Mouse (Mus musculus): ENCODE data around the gene Zfp282. TPM values are rescaled to one million over a fixed set of nuclear protein-coding genes. Genes with fewer than 3 reads are reported as not detected.

Zfp282 gene
- polyA plus RNA-seq, 2 experiments from 2014 or later = 2.5 to 3.2 TPM

DNA sequence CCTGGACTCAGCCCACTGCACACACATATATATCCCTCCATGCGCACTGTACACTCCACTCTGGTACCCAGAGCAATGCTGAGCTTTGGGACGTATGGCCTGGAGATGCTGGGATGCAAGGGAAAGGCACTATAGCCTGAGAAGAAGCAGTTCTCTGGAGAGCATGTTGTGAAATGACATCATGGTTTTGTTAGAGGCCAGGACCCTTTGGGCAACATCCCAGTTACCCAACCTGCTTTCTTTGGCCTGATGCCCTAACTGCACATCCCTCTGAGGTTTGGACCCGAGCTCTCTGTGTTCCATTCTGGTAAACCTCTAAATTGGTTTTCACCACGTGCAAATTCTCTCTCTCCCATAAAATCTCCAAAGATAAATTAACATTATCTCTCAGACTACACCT, 26.6 kb downstream of the Zfp282 start:
- ATAC-seq = no peak

DNA sequence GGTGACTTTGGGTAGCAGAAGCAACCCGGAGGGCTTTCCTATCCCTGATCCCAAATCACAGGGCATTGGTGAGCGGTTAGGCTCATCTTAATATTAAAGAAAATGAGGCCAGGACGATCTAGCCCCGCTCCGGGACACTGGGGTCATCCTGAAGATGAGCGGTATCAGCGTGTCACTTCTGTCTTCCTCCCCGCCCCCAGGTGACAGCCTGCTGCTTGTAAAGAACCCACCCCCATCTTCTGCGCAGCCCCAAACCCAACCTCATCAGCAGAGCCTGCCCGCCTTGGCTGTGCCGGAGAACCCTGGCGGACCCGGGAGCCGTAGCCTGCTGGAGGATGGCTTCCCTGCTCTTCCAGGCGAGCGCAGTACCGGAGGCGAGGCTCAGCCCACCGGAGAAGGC, 27.4 kb downstream of the Zfp282 start:
- ATAC-seq = no peak

DNA sequence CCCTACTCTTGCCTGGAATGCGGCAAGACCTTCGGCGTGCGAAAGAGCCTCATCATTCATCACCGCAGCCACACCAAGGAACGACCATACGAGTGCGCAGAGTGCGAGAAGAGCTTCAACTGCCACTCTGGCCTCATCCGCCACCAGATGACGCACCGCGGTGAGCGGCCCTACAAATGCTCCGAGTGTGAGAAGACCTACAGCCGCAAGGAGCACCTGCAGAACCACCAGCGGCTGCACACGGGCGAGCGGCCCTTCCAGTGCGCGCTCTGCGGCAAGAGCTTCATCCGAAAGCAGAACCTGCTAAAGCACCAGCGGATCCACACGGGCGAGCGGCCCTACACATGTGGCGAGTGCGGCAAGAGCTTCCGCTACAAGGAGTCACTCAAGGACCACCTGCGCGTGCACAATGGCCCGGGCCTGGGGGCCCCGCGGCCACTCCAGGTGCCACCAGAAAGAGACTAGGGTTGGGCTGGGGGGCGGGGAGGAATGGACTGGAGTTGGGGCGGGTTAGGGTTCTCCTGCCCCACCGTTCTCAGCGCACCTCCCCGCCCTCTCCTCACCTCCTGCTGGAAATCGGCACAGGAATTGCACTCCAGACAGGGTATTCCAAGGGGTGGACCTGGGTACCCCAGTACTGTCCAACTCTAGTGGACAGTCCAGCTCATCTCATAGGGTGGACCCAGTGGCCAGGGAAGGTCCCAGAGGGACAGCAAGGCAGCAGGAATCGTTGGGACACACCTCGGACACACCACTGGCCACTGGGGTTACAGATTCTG, 28.1 kb downstream of the Zfp282 start:
- no peak for ATAC-seq

DNA sequence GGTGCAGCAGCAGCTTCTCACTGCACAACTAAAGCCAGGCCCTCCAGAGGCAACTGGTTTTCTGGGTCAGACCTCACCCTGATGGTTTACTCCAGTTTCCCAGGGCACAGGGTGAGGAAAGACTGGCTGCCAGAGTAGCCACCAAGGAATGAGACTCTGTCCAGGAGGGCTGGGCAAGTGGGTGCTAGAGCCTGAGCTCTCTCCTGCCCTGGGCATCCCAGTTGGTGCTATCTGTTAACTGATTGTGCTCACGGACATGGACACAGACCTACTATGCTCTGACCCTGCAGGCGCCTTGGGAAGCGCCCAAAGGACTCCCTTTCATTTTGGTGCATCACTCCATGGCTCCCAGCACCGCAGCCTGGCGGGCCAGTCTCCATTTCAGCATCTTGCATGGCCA, 29.3 kb downstream of the Zfp282 start:
- no peak for ATAC-seq

DNA sequence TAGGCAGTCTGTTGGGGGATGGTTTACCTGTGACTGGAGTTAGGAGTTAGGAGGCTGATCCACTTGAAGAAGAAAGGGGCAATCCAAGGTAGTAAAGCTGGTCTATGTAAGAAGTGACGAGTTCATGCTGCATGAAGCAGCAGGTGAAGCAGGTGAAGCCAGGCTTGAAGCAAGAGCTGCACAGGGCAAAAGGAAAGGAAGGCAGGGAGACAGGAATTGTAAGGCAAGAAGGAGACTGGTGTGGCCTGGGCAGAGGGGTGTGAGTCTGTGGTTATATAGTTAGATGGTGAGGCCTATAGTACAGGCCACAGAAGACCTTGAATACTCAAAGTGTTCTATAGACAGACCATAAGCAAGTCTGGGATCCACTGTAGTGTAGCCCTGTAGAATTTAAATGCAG, 32.0 kb downstream of the Zfp282 start:
- ATAC-seq = no peak

DNA sequence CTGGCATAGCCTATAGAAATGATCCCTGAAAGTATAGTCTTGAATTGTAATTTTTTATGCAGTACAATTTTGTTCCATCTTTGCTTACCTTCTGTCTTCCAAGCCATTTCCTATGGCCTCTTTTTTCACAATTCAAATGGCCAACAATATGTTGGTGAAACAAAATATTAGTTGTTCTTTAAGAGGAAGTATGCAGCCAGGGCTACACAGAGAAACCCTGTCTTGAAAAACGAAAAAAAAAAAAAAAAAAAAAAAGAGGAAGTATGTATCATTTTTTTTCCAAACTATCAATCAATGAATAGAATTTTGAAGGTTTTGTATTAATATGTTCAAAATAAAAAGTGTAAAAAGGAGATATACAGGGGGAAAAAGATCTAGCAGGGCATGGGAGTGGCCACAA, 34.6 kb downstream of the Zfp282 start:
- ATAC-seq = no peak

DNA sequence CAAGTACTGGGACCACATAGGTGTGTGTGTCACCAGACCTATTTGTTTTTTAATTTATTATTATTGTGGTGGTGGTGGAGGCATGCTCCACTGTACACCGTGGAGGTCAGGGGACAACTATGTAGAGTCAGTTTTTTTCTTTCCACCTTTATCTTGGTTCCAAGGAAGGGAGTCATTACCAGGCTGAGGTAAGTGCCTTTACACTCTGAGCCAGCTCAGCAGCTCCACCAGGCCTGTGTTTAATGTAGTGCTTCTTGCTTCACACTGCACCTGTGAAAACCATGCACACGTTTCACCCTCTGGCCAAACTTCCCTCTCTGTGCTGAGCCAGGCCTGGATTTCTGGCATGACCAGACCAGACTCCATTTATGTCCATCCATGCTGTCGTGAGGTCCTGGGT, 36.0 kb downstream of the Zfp282 start:
- ATAC-seq = no peak

DNA sequence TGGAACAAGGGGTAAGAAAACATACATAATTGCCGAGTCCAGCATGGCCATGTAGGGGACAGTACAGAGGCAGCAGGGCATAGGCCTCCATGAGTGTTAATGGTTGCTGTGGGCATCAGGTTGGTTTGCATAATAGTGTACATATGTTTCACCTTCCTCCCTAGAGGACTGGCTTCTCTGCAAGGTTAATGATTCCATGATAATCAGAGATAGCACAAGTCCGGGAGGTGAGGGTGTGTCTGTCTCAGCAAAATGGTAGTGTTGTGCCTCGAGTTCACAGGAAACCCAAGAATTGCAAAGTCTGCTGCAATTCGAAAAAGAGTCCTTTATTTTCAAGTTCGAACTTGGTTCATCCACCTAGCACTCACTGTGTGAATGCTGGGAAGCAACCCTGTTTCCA, 40.0 kb downstream of the Zfp282 start:
- no peak for ATAC-seq

DNA sequence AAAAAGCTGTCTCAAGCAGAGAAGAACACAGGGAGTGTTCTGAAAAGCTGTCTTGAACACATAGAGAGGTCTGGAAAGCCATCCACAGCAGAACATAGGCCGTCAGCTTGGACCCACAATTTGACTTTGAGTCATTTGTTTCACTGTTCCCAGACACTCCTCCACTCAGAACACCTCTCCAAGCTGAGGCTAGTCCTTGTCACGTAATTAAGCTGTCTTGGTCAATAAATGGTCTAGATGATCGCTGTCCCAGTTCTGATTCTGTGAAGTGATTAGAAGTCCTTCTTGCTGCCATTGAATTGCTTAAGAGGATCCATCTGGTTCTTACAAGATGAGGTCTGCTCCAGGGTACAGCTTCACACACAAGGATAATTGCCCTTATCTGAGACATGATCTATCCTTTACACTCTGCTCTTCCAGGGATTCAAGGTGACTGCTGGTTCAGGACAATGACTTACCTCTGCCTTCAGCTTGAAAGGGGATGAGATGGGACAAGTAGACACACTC, 41.8 kb downstream of the Zfp282 start:
- no peak for ATAC-seq

DNA sequence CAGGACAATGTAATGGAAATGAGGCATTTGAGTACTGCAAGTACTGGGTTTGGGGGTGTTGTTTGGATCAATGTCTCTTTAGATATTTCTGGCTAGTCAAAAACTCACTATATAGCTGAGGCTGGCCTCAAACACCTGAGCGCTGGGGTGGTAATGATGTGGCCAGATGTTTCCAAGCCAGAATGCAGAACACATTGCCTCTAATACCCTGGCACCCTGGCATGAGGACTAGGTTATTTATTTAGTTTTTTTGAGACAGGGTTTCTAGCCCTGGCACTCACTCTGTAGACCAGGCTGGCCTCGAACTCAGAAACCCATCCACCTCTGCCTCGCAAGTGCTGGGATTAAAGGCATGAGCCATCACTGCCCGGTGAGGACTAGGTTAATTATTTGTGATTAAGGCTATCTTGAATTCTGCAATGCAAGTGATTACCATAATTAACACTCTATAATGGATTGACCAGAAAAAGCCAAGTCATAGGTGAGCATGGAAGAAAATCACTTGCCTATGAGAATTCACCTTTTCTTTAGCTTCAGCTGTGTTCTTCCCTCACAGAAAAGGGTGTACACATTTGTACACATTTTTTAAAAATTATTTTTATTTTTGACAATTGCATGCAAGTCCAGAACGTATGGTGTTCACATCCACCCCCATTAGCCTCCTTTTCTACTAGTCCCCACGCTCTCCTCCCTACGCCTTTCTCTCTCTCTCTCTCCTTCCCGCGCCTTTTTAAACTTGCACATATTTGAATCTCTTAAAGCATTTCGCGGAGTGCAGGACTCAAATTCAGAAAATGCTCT, 42.8 kb downstream of the Zfp282 start:
- ATAC-seq = no peak

DNA sequence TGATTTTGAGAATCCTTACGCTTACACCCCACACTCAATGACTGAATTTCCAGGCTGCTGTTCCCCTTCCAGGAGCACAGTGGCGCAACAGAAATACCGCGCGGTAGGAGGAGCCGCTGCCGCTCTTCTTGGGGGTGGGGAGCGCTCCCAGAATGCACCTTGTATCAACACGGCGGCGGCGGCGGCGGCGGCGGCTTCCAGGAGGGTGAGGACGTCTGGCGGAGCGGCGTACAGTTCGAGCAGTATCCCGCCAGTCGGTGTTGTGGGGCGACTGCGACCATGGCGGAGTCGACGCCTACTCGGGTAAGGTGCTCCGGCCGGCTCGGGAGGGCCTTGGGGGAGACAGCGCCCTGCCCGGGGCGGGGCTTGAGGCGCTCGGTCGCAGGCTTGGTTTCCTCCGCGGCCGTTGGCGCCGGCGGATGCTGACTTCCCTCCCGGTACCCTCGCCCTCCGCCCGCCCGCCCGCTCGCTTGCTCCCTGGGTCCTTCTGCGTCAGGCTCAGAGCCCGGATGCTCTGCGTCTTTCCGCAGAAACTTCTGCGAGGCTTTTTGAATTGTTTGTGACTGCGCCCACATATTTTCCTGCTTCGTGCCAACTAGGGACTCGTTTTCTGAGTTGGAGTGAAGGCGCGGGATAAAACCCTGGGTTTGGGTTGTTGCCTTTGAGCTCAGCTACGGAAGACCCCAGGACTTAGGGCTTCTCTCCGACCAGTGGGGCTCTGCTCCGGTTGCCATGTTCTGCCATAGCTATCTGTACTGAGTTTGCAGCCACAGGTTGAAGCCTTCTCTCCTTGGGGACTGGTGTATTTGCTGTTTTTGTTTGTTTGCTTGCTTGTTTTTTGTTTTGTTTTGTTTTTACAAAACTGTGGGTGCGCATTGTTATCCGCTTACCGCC, 43.7 kb downstream of the Zfp282 start, which contains the start of gene Zfp212:
TSS of gene Zfp212 (plus strand) at position 30 of the 894 bp plus-strand sequence.
- ATAC-seq = peak; percentile 95

DNA sequence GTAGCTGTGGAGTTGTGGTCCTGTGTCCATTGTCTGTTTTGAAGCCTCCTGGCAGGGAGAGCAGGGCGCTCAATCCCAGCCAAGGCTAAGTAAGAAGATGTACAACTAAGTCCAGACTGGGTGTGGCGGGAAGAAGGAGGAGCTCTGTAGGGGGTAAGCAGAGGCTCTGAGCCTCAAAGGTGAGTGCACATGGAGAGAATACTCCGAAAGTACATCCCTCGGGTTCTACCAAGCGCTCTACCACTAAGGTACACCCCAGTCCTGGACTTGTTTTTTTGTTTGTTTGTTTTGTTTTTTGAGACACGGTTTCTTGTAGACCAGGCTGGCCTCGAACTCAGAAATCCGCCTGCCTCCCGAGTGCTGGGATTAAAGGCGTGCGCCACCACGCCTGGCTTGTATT, 65.5 kb downstream of the Zfp282 start:
- ATAC-seq = no peak

DNA sequence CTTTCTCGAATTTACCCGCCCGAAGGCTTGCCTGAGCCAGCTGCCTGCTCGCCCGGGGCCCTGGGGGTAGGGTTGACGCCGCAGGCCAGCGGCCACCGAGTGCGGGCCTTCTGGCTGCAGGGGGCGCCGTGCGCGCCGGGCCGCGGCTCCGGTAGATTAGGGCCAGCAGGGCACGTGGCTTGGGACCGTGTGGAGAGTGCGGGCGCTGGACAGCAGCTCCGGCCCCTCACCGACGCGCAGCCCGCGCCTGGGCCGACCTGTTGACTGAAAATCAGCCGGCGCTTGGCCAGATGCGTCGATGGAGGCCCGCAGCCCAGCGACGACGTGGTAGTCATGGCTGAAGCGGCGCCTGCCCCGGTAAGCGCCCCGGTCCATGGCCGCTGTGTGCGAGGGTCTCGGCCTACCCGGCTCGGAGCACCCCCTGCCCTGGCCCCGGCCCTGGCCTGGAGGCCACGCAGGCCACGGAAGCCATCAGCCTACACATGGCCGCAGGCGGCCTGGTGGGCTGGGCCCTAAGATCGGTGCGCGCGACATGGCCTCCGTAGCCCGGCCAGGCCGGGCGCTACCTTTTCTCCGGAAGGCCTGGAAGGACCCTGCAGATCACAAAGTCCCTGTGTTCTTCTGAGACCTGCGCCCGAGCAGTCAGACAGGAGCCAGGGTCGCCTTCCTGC, 66.2 kb downstream of the Zfp282 start:
- peak; percentile 72 for ATAC-seq

DNA sequence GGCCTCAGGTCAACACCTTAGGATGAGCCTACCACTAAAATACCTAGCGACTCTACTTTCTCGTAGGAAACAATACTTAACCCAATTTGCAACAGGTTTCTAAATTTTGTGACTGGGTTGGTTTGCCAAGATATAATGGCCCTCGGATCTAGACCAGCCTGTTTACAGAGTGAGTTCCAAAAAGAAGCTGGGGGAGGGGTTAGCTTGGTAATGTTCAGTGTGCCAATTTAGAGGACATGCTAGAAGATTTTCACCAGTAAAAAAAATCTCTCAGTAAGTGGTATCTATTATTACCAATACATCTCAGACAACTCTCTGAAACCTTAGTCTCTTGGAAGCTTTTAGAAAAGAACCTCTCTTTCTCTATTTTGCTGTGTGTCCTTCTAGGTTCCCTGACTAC, 66.7 kb downstream of the Zfp282 start:
- ATAC-seq = no peak

DNA sequence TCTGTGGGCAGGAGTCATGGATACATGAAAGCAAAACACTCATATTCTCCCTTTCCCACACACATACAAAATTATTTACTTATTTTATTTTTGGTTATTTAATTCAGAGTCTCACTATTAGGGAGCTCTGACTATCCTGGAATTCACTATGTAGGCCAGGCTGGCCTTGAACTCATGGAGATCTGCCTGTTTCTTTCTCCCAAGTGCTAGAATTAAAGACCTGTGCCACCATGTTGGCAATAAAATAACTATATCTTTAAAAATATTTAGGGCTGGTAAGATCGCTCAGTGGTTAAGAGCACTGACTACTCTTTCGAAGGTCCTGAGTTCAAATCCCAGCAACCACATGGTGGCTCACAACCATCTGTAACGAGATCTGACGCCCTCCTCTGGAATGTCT, 70.4 kb downstream of the Zfp282 start:
- no peak for ATAC-seq

DNA sequence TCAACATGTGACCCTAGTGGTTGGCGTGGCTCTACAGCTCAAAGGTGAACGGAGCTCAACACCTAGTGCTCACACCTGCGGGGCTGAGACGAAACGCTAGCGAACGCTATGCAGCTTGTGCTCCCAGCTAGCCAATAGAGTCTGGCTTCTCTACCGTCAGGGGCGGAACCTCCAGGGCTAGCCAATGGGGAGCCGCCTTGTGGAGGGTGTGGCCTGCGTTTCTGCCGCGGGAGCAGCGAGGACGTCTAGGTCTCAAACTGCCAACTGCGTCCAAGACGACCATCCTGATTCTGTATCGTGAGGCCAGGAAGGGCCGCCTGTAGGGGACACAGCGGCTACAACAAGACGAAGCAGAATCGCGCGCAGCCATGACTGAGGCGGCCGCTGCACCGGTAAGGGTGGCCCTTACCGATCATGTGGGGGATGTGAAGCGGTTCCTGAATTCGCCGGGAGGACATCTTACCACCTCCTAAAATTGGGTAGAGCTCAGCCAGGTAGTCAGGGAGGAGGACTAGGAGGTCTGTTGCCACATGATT, 76.3 kb downstream of the Zfp282 start, which contains the start of gene Zfp956:
TSS of gene Zfp956 (plus strand) at position 200 of the 536 bp plus-strand sequence.
- peak; percentile 100 for ATAC-seq

DNA sequence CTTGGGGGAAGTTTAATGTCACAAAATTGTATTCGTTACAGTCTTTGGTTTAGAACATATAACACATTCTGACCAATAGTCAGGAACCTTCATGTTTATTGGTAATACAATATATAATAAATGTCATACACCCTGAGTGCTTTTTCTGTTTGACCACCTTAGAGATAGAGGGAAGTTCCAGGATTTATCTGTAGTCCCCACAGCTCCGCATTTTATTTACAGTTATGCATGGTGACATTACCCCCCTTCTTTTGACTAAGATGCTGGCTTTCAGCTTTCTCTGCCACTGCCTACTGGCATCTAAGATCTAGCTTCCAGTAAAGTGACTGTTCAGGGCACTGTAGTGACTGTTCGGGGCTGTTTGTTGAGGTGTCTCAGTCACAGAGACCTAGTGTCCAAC, 77.4 kb downstream of the Zfp282 start:
- ATAC-seq = no peak

DNA sequence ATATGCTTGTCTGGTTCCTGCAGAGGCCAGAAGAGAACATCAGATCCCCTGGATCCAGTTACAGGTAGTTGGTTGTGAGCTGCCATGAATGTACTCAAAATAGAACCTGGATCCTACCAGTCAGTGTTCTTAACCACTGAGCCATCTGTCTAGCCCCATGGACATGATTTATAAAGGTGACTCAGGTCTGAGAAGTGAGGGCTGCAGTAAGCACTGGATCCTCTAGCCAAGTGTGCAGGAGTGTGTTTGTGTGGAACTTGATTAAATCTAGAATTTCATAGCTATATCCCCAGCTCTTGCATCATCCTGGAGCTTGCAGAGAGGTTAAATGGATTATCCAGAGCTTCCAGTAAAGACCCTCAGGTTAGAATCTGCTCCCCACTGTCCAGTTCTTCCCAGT, 80.8 kb downstream of the Zfp282 start:
- no peak for ATAC-seq
